Mouse (Mus musculus) thymus, postnatal 0 days (tissue): Measurements from ENCODE around the gene Ptpre. TPM values are rescaled to one million over a fixed set of nuclear protein-coding genes. Genes with fewer than 3 reads are reported as not detected.
"Not testable (repeated sequence)": the region's sequence is repeated elsewhere in the genome, so short reads cannot be mapped to it uniquely, and the experiment has no call there.

ENCODE experiments used
- DNase-seq: peaks from one replicate; pipeline ENCODE4 v3.0.0-alpha.2; 2015; ENCODE audit warnings: low spot score
- polyA plus RNA-seq: library from polyadenylated mRNA; unstranded; fragments of >200 nt; fragmentation: Nextera tagmentation; extraction: Ambion mirVana; gene quantifications from 2 replicates; pipeline ENCODE4 v1.2.1, GENCODE M21; 2015

Ptpre gene
- polyA plus RNA-seq, 1 experiment from 2014 or later = 17.3 TPM

- no peak for DNase-seq
Observed at GRCm38 (mm10) chr7:135602881-135603523, 65.7 kb downstream of the Ptpre start.

GRCm38 (mm10) chr7:135605002-135605803 lies 67.9 kb downstream of the Ptpre start:
- DNase-seq = peak; percentile 15

- no peak for DNase-seq
Observed at GRCm38 (mm10) chr7:135605804-135606072, 68.5 kb downstream of the Ptpre start.

GRCm38 (mm10) chr7:135608208-135608607 lies 70.9 kb downstream of the Ptpre start:
- DNase-seq = no peak

GRCm38 (mm10) chr7:135609028-135609427 lies 71.7 kb downstream of the Ptpre start:
- DNase-seq = no peak

- no peak for DNase-seq
Observed at GRCm38 (mm10) chr7:135609655-135610054, 72.4 kb downstream of the Ptpre start.

GRCm38 (mm10) chr7:135612276-135612675 lies 75.0 kb downstream of the Ptpre start:
- no peak for DNase-seq

- no peak for DNase-seq
Observed at GRCm38 (mm10) chr7:135612801-135613200, 75.5 kb downstream of the Ptpre start.

- DNase-seq = no peak
Observed at GRCm38 (mm10) chr7:135613380-135613779, 76.1 kb downstream of the Ptpre start.

GRCm38 (mm10) chr7:135614892-135615291 lies 77.6 kb downstream of the Ptpre start:
- no peak for DNase-seq

- DNase-seq = not testable (repeated sequence)
Observed at GRCm38 (mm10) chr7:135616479-135616878, 79.2 kb downstream of the Ptpre start.

GRCm38 (mm10) chr7:135617776-135618175 lies 80.5 kb downstream of the Ptpre start:
- no peak for DNase-seq

GRCm38 (mm10) chr7:135621649-135622048 lies 84.4 kb downstream of the Ptpre start:
- no peak for DNase-seq

- no peak for DNase-seq
Observed at GRCm38 (mm10) chr7:135622241-135622640, 85.0 kb downstream of the Ptpre start.

- DNase-seq = peak; percentile 35
Observed at GRCm38 (mm10) chr7:135624854-135625253, 87.6 kb downstream of the Ptpre start.

GRCm38 (mm10) chr7:135628363-135628762 lies 91.1 kb downstream of the Ptpre start:
- DNase-seq = no peak

GRCm38 (mm10) chr7:135629019-135629418 lies 91.7 kb downstream of the Ptpre start:
- DNase-seq = no peak

GRCm38 (mm10) chr7:135631776-135632552 lies 94.7 kb downstream of the Ptpre start:
- peak; percentile 75 for DNase-seq

- no peak for DNase-seq
Observed at GRCm38 (mm10) chr7:135632716-135633258, 95.5 kb downstream of the Ptpre start.

GRCm38 (mm10) chr7:135634851-135635624 lies 97.8 kb downstream of the Ptpre start:
- DNase-seq = no peak

- DNase-seq = peak; percentile 75
Observed at GRCm38 (mm10) chr7:135637406-135637980, 100.2 kb downstream of the Ptpre start.
